Mouse (Mus musculus) G1E (cell line): ENCODE measurements at regions not wholly inside any gene's neighbourhood (a gene's known extent, or its start where the extent isn't known, plus 50 kb on each side); places are given as distances from the start of the nearest gene placed in this dataset.

Experiments
- ATAC-seq: 2 replicates; pipeline ENCODE4 v1.8.0; 2016; ENCODE audit warnings: mild to moderate bottlenecking; ENCODE audit not compliant: insufficient number of reproducible peaks, poor library complexity, low FRiP score, severe bottlenecking; ENCODE audit errors: extremely low read depth
- DNase-seq: peaks from one replicate; pipeline ENCODE4 v3.0.0; 2012; ENCODE audit warnings: low spot score
- H3K27me3 ChIP-seq: 2 replicates; pipeline ENCODE4 v1.6.1; 2012; ENCODE audit warnings: mild to moderate bottlenecking, low read length, inconsistent platforms; ENCODE audit not compliant: insufficient read depth
- H3K36me3 ChIP-seq: replicated peaks from 2 replicates; pipeline ENCODE3; 2012; ENCODE audit warnings: mild to moderate bottlenecking, inconsistent platforms
- H3K4me1 ChIP-seq: 2 replicates; pipeline ENCODE4 v1.6.1; 2012; ENCODE audit warnings: low read depth, low read length, inconsistent platforms, mixed read lengths; ENCODE audit not compliant: insufficient read depth
- H3K4me3 ChIP-seq: 2 replicates; pipeline ENCODE4 v1.5.1; 2012; ENCODE audit warnings: low read depth, mild to moderate bottlenecking, inconsistent platforms, low read length, moderate library complexity, mixed read lengths
- H3K9me3 ChIP-seq: replicated peaks from 2 replicates; pipeline ENCODE4 v1.6.1; 2012; ENCODE audit warnings: inconsistent platforms
- CTCF ChIP-seq: IDR thresholded peaks from 2 replicates; pipeline ENCODE4 v1.5.1; 2012; ENCODE audit warnings: low read depth, low read length, inconsistent platforms, mixed read lengths
- GATA1 ChIP-seq: IDR thresholded peaks from 2 replicates; pipeline ENCODE4 v1.6.1; 2012; ENCODE audit warnings: borderline replicate concordance, low read length, inconsistent platforms, mixed read lengths
- GATA2 ChIP-seq: IDR thresholded peaks from 2 replicates; pipeline ENCODE4 v1.6.1; 2012; ENCODE audit warnings: low read depth, low read length, inconsistent platforms, borderline replicate concordance
- POLR2AphosphoS5 ChIP-seq: IDR thresholded peaks from 2 replicates; pipeline ENCODE4 v1.6.1; 2012; ENCODE audit warnings: low read depth, low read length, inconsistent platforms; ENCODE audit not compliant: insufficient replicate concordance
- TAL1 ChIP-seq: conservative IDR thresholded peaks from 2 replicates; pipeline ENCODE4 v1.6.1; 2012; ENCODE audit warnings: low read depth, low read length, inconsistent platforms, mixed read lengths

DNA sequence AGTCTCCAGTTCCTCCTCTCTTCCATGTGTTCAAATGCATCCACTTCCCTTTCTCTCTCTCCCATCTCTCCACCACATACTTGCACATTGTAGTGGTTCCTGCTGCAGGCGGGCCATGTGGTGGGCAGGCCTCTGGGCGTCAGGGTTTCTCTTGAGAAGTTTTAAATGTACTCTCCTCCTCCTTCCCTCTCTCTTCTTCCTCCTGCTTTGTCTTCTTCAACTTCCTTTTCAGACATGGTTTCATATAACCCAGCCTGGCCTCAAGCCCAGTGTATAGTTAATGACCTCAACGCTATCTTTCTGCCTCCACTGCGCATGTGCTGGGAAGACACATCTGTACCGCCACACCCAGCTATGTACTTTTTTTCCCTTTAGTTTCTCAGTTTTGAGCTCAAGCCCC is 110.3 kb upstream of the Abca1 start:
- no peaks in the 10 kb centered on the region for H3K36me3 ChIP-seq
- H3K4me3 ChIP-seq: no peak overlapping the region; the same call in 1 of the 2 replicates
- peaks cover 14% of the 10 kb centered on the region for H3K4me1 ChIP-seq
- DNase-seq (peak; percentile 20), ATAC-seq (no peak)
- no peak for TF ChIP-seq GATA2
- no peak for TF ChIP-seq TAL1
- TF ChIP-seq CTCF: no peak
- no peaks in the 10 kb centered on the region for H3K27me3 ChIP-seq
- no peaks in the 10 kb centered on the region for H3K9me3 ChIP-seq

DNA sequence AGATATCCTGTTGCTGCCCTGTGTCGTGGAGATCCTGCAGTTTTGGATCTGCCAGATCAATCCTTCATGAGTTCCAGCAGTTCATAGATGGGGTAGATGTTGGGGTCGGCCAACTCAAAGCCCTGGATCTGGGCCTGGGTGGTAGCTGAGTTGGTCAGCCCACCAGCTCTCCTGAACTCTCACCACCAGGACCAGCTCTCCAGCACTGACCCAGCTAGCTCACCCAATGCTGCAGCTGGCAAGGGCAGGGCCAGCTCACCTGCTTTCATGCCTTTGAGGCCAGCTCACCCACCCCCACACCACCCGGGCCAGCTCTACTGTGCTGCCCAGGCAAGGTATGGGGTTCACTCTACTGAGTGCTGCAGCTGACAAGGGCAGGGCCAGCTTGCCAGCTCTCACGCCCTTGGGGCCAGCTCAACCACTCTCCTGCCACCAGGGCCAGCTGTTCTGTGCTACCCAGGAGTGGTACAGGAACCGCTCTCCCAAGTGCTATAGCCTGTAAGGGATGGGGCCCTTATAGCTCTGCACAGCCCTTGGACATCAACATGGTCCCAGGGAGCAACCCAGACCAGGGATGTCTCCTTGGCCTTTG is 109.7 kb upstream of the Abca1 start:
- ATAC-seq: no peak

DNA sequence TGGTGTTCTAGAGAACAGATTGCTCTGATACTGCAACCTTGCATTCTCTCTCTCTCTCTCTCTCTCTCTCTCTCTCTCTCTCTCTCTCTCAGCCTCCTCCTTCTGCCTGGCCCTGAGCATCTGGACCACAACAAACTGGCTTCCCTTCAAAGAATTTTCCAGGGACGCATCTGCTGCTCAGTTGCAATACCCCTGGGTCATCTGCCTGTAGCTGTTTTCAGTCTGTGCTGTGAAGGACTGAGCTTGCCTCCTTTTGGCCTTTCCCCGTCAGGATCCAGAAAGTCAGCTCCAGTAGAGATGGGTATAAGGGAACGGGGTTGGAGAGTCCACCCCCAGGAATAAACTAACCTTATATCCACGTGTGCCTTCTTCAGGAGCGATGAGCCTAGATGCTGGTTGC is 105.2 kb upstream of the Abca1 start:
- no peak for DNase-seq

More for the DNA sequence above, 109.7 kb upstream of the Abca1 start:
- no peak for DNase-seq
- H3K36me3 ChIP-seq: no peaks in the 10 kb centered on the region
- H3K4me1 ChIP-seq: peaks cover 19% of the 10 kb centered on the region
- TF ChIP-seq GATA1 (no peak), CTCF (no peak), TAL1 (no peak), GATA2 (no peak), POLR2AphosphoS5 (no peak)
- H3K27me3 ChIP-seq: no peaks in the 10 kb centered on the region
- no peak overlapping the region; the same call in 1 of the 2 replicates for H3K4me3 ChIP-seq
- no peaks in the 10 kb centered on the region for H3K9me3 ChIP-seq

DNA sequence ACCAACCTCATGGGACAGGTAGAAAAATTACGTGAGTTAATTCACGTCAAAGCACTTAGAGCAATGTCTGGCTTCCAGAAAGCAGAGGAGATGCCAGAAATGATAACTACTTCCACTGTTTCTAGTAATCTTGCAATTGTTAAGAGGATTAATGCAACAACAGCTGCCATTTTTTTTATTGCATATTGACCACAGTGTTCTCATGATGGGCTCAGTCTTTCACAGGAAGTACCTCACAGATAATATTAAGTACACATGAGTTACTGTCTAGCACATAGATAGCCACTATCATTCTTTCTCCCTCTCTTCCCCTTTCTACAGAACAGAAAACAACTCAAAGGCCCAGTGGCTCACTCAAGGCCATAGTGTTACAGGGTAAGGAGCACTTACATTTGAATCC is 104.8 kb upstream of the Abca1 start:
- Histone ChIP-seq H3K9me3 (no peaks in the 10 kb centered on the region), H3K27me3 (peaks cover 19% of the 10 kb centered on the region), H3K4me1 (peaks cover 20% of the 10 kb centered on the region), H3K4me3 (no peak overlapping the region), H3K36me3 (no peaks in the 10 kb centered on the region)
- no peak for DNase-seq
- ATAC-seq: no peak
- TF ChIP-seq POLR2AphosphoS5 (no peak), GATA2 (no peak), TAL1 (no peak), GATA1 (no peak), CTCF (no peak)

More for the DNA sequence above, 105.2 kb upstream of the Abca1 start:
- H3K36me3 ChIP-seq: no peaks in the 10 kb centered on the region
- H3K27me3 ChIP-seq: peaks cover 19% of the 10 kb centered on the region
- ATAC-seq: no peak
- H3K9me3 ChIP-seq: no peaks in the 10 kb centered on the region
- TF ChIP-seq GATA1 (no peak), TAL1 (no peak), CTCF (no peak), POLR2AphosphoS5 (no peak), GATA2 (no peak)
- H3K4me1 ChIP-seq: peaks cover 24% of the 10 kb centered on the region
- no peak overlapping the region for H3K4me3 ChIP-seq

DNA sequence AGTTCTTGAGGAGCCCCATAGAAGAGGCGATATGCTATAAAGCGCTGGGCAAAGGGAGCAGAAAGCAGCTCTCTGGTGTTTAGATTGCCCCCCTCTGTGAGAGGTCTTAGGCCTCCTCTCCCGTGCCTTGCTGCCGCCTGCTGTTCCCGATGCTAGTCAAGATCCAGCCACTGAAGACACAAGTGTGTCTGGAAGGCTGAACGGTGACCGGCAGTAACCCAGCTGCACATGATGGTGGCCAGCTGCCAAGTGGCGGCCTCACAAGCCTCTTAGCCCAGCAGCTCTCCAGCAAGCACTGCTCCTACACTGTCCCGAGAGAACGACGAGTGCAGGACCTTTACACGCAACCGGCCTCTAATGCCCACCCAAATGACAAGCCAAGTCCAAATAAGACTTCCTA is 104.1 kb upstream of the Abca1 start:
- DNase-seq (no peak), ATAC-seq (no peak)
- no peak for TF ChIP-seq GATA2
- no peak for TF ChIP-seq GATA1
- TF ChIP-seq CTCF: no peak
- TF ChIP-seq TAL1: no peak
- no peak for TF ChIP-seq POLR2AphosphoS5
- Histone ChIP-seq H3K4me3 (no peak overlapping the region), H3K27me3 (peaks cover 19% of the 10 kb centered on the region), H3K4me1 (peaks cover 17% of the 10 kb centered on the region), H3K36me3 (no peaks in the 10 kb centered on the region), H3K9me3 (no peaks in the 10 kb centered on the region)

DNA sequence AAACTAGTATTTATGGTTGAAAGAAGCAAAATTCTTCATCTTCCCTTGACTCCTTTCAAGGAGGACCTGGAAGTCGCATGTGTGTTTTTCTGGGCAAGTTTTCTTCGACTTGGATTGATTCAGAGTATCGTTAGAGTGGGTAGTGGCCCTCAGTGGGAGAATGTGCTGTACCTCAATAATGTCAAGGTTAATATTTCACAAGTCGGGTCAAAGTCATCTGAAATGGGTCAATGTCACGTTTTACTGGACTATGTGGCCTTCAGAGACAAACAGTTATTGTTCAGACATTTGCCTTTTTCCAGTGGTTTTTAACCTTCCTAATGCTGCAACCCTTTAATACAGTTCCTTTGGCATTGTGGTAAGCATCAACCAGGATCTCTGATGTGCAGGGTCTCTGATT is 102.8 kb upstream of the Abca1 start:
- no peaks in the 10 kb centered on the region for H3K9me3 ChIP-seq
- no peak for TF ChIP-seq POLR2AphosphoS5
- TF ChIP-seq GATA2: no peak
- no peak for ATAC-seq

More for the DNA sequence above, 102.8 kb upstream of the Abca1 start:
- H3K27me3 ChIP-seq: peaks cover 19% of the 10 kb centered on the region
- no peak for DNase-seq
- H3K36me3 ChIP-seq: no peaks in the 10 kb centered on the region
- H3K4me1 ChIP-seq: peaks cover 17% of the 10 kb centered on the region
- H3K4me3 ChIP-seq: no peak overlapping the region
